Mouse (Mus musculus): Measurements from ENCODE around the gene Ogfrl1. TPM values are rescaled to one million over a fixed set of nuclear protein-coding genes. Genes with fewer than 3 reads are reported as not detected.
A peak's percentile ranks its signal among the peaks of the same experiment; 100 is the strongest.

The Ogfrl1 gene
- total and polyA plus RNA-seq, 3 experiments, result 7.2 to 20.0 (median 13.1) TPM

DNA sequence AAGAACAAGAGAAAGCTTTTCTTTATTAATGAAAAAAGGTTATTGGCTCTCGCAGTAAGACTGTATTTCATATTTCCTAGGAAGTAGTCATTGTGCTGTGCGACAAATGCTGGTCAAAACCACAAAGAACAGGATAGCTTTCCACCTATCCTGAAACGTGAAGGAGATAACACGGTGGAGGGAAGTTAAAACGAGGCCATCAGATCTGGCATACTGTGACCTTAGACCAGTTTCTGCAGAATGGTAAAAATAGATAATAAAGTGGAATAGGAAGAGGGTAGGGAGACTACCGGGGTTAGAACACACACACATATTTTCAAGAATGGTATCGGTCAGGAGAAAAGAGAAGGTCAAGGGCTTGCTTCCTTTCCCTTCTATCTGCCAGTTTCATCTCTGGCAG, 5.8 kb downstream of the Ogfrl1 start:
- TF ChIP-seq EP300 (IDR thresholded peaks at IDR 0.05; ENCODE audit: insufficient read depth, low read depth, low read length) (no peak), CTCF (IDR thresholded peaks at IDR 0.05) (no peak), POLR2A (IDR thresholded peaks at IDR 0.05; ENCODE audit: insufficient read depth, low read depth, low read length) (no peak)
- intact Hi-C loops (cut with DNase I), result no loop called here
- Histone ChIP-seq H3K27ac (no peak overlapping the region), H3K4me1 (ENCODE audit: control insufficient read depth, insufficient read depth, low read length) (no peaks in the 10 kb centered on the region), H3K9ac (ENCODE audit: low read depth, low read length) (no peak overlapping the region), H3K79me2 (replicated peaks; ENCODE audit: control insufficient read depth, insufficient read depth, low read length) (no peaks in the 10 kb centered on the region), H3K36me3 (ENCODE audit: control insufficient read depth, insufficient read depth, low read length) (no peaks in the 10 kb centered on the region), H3K27me3 (ENCODE audit: control insufficient read depth, insufficient read depth, low read length) (no peaks in the 10 kb centered on the region), H3K4me3 (no peak overlapping the region)
- no peak for DNase-seq
- WGBS, result 55% methylated on average over 7 of the region's 7 CpGs

GRCm38 (mm10) chr1:23384326-23384725, 13.2 kb downstream of the Ogfrl1 start:
- no peak overlapping the region for H3K27ac ChIP-seq
- H3K4me1 ChIP-seq (ENCODE audit: control insufficient read depth, insufficient read depth, low read length), result peaks cover 5% of the 10 kb centered on the region
- DNase-seq, result no peak
- H3K9ac ChIP-seq (ENCODE audit: low read depth, low read length), result no peak overlapping the region
- WGBS, result 92% methylated on average over 6 of the region's 6 CpGs
- H3K36me3 ChIP-seq (ENCODE audit: control insufficient read depth, insufficient read depth, low read length), result peaks cover 2% of the 10 kb centered on the region; the same call in 1 of the 2 replicates
- intact Hi-C loops (cut with DNase I), result loop anchor here (5.0 to 10.0 kb wide), 6 partner anchors 102 to 718 kb away; partner anchors contain the start of genes Fam135a and Sdhaf4
- no peaks in the 10 kb centered on the region for H3K27me3 ChIP-seq (ENCODE audit: control insufficient read depth, insufficient read depth, low read length)
- no peaks in the 10 kb centered on the region for H3K79me2 ChIP-seq (replicated peaks; ENCODE audit: control insufficient read depth, insufficient read depth, low read length)
- no peak for TF ChIP-seq POLR2A (IDR thresholded peaks at IDR 0.05; ENCODE audit: insufficient read depth, low read depth, low read length)
- no peak for TF ChIP-seq EP300 (IDR thresholded peaks at IDR 0.05; ENCODE audit: insufficient read depth, low read depth, low read length)
- no peak for TF ChIP-seq CTCF (IDR thresholded peaks at IDR 0.05)
- no peak overlapping the region for H3K4me3 ChIP-seq

GRCm38 (mm10) chr1:23382806-23383653, 14.5 kb downstream of the Ogfrl1 start:
- WGBS, result under 1% methylated on average over 85 of the region's 93 CpGs
- H3K27me3 ChIP-seq (ENCODE audit: control insufficient read depth, insufficient read depth, low read length), result no peaks in the 10 kb centered on the region

DNA sequence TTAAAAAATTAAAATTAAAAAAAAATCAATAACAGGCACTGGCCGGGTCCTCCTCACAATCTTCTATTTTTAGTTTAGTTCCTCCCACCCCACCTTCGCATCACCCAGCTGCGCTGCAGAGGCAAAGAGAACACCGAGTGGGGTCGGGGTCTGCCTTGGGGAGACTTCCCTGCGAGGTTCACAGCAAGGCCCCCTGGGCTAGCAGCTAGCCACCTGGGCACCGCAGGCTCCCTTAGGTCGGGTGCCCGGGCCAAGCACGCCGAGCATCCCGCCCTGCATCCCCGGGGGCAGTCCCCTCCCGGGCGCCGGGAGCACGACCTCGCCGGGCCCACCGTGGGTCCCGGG, 15.1 kb downstream of the Ogfrl1 start:
- Histone ChIP-seq H3K27me3 (ENCODE audit: control insufficient read depth, insufficient read depth, low read length) (no peaks in the 10 kb centered on the region), H3K4me1 (ENCODE audit: control insufficient read depth, insufficient read depth, low read length) (peaks cover 5% of the 10 kb centered on the region), H3K9ac (ENCODE audit: low read depth, low read length) (peak overlapping the region; percentile 98), H3K27ac (peak overlapping the region; percentile 79), H3K4me3 (peak overlapping the region; percentile 80), H3K79me2 (replicated peaks; ENCODE audit: control insufficient read depth, insufficient read depth, low read length) (no peaks in the 10 kb centered on the region; the same call in 1 of the 2 replicates), H3K36me3 (ENCODE audit: control insufficient read depth, insufficient read depth, low read length) (peaks cover 2% of the 10 kb centered on the region; the same call in 1 of the 2 replicates)
- intact Hi-C loops (cut with DNase I), result loop anchor here (5.0 to 10.0 kb wide), 6 partner anchors 100 to 720 kb away; partner anchors contain the start of genes Fam135a and Sdhaf4
- DNase-seq, result no peak
- WGBS, result under 1% methylated on average over 21 of the region's 21 CpGs
- TF ChIP-seq EP300 (IDR thresholded peaks at IDR 0.05; ENCODE audit: insufficient read depth, low read depth, low read length), result no peak
- no peak for TF ChIP-seq POLR2A (IDR thresholded peaks at IDR 0.05; ENCODE audit: insufficient read depth, low read depth, low read length)
- no peak for TF ChIP-seq CTCF (IDR thresholded peaks at IDR 0.05)

More at GRCm38 (mm10) chr1:23382806-23383653, 14.5 kb downstream of the Ogfrl1 start:
- TF ChIP-seq CTCF (IDR thresholded peaks at IDR 0.05) (no peak), POLR2A (IDR thresholded peaks at IDR 0.05; ENCODE audit: insufficient read depth, low read depth, low read length) (peak; percentile 69), EP300 (IDR thresholded peaks at IDR 0.05; ENCODE audit: insufficient read depth, low read depth, low read length) (0 out of 2 replicates have a peak, but pooled peaks have one; percentile 51)
- peak; percentile 99 for DNase-seq
- peaks cover 5% of the 10 kb centered on the region for H3K4me1 ChIP-seq (ENCODE audit: control insufficient read depth, insufficient read depth, low read length)
- H3K79me2 ChIP-seq (replicated peaks; ENCODE audit: control insufficient read depth, insufficient read depth, low read length), result no peaks in the 10 kb centered on the region; the same call in 1 of the 2 replicates
- peaks cover 2% of the 10 kb centered on the region; the same call in 1 of the 2 replicates for H3K36me3 ChIP-seq (ENCODE audit: control insufficient read depth, insufficient read depth, low read length)
- intact Hi-C loops (cut with DNase I), result loop anchor here (1.0 to 10.0 kb wide), 7 partner anchors 59 to 719 kb away; partner anchors contain the start of genes Fam135a and Sdhaf4
- peak overlapping the region; percentile 98 for H3K9ac ChIP-seq (ENCODE audit: low read depth, low read length)
- peak overlapping the region; percentile 80 for H3K4me3 ChIP-seq
- peak overlapping the region; percentile 79 for H3K27ac ChIP-seq

DNA sequence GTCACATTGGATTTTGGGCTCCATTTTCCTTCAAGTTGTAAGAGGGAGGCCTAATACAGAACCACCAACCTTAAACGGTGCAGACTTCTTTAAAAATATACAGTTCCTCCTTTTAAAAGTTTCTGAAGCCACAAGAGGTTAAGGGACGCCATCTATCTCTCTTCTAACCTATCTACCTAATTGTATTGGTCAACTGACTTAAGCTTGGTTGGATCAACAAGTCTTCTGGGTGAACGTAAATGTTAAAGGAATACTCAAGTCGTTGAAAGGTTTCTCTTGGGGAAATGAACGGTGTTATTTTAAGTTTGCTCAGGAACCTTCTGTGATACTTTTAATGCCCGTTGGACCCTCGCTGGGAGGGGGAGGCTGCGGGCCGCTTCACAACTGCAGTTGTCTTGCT, 15.5 kb downstream of the Ogfrl1 start:
- TF ChIP-seq EP300 (IDR thresholded peaks at IDR 0.05; ENCODE audit: insufficient read depth, low read depth, low read length) (no peak), POLR2A (IDR thresholded peaks at IDR 0.05; ENCODE audit: insufficient read depth, low read depth, low read length) (no peak), CTCF (IDR thresholded peaks at IDR 0.05) (no peak)
- H3K36me3 ChIP-seq (ENCODE audit: control insufficient read depth, insufficient read depth, low read length), result peaks cover 4% of the 10 kb centered on the region; the same call in 1 of the 2 replicates
- no peaks in the 10 kb centered on the region; the same call in 1 of the 2 replicates for H3K79me2 ChIP-seq (replicated peaks; ENCODE audit: control insufficient read depth, insufficient read depth, low read length)
- H3K27ac ChIP-seq, result no peak overlapping the region
- intact Hi-C loops (cut with DNase I), result loop anchor here (5.0 to 10.0 kb wide), 6 partner anchors 100 to 720 kb away; partner anchors contain the start of genes Fam135a and Sdhaf4
- peak overlapping the region; percentile 80 for H3K4me3 ChIP-seq
- H3K9ac ChIP-seq (ENCODE audit: low read depth, low read length), result no peak overlapping the region
- WGBS, result 30% methylated on average over 9 of the region's 9 CpGs
- no peak for DNase-seq
- H3K4me1 ChIP-seq (ENCODE audit: control insufficient read depth, insufficient read depth, low read length), result peaks cover 5% of the 10 kb centered on the region
- no peaks in the 10 kb centered on the region for H3K27me3 ChIP-seq (ENCODE audit: control insufficient read depth, insufficient read depth, low read length)

Measured in heart, adult 2 months (tissue).